Mouse (Mus musculus) forebrain, embryonic 12.5 days (tissue): ENCODE results near the gene Cachd1. TPM values are rescaled to one million over a fixed set of nuclear protein-coding genes. Genes with fewer than 3 reads are reported as not detected.

Source experiments
- ATAC-seq: fragments of 200-750 bp; cut with Nextera tagmentation; 2 replicates; pipeline ENCODE4 v1.8.0; 2017; ENCODE audit warnings: moderate TSS enrichment; ENCODE audit not compliant: low FRiP score
- H3K27ac ChIP-seq: fragments of 300-500 bp; sonication (generic); 2 replicates; pipeline ENCODE4 v1.5.1; 2016; ENCODE audit warnings: mild to moderate bottlenecking
- H3K27me3 ChIP-seq: fragments of 300-500 bp; sonication (generic); 2 replicates; pipeline ENCODE4 v1.6.1; 2016; ENCODE audit warnings: mild to moderate bottlenecking
- H3K36me3 ChIP-seq: fragments of 300-500 bp; sonication (generic); replicated peaks from 2 replicates; pipeline ENCODE4 v1.6.1; 2016; ENCODE audit warnings: mild to moderate bottlenecking
- H3K4me1 ChIP-seq: fragments of 300-500 bp; sonication (generic); 2 replicates; pipeline ENCODE4 v1.6.1; 2016
- H3K4me2 ChIP-seq: fragments of 300-500 bp; sonication (generic); 2 replicates; pipeline ENCODE4 v1.6.1; 2016; ENCODE audit warnings: mild to moderate bottlenecking, moderate library complexity
- H3K4me3 ChIP-seq: fragments of 300-500 bp; sonication (generic); replicated peaks from 2 replicates; pipeline ENCODE4 v1.5.1; 2016; ENCODE audit warnings: mild to moderate bottlenecking
- H3K9ac ChIP-seq: fragments of 300-500 bp; sonication (generic); 2 replicates; pipeline ENCODE4 v1.6.1; 2016; ENCODE audit warnings: mild to moderate bottlenecking
- H3K9me3 ChIP-seq: fragments of 300-500 bp; sonication (generic); 2 replicates; pipeline ENCODE4 v1.6.1; 2016
- WGBS: fragments of 180-500 bp; shearing (Covaris S2); methylation state at CpG from one replicate; pipeline ENCODE4 v1.1.7; 2016; 5-methylcytosine and 5-hydroxymethylcytosine counted together
- polyA plus RNA-seq: library from polyadenylated mRNA; unstranded; fragments of >200 nt; fragmentation: Nextera tagmentation; extraction: Ambion mirVana; gene quantifications from 2 replicates; pipeline ENCODE4 v1.2.1, GENCODE M21; 2016

The Cachd1 gene
- polyA plus RNA-seq, 1 experiment from 2014 or later, result 39.6 TPM

DNA sequence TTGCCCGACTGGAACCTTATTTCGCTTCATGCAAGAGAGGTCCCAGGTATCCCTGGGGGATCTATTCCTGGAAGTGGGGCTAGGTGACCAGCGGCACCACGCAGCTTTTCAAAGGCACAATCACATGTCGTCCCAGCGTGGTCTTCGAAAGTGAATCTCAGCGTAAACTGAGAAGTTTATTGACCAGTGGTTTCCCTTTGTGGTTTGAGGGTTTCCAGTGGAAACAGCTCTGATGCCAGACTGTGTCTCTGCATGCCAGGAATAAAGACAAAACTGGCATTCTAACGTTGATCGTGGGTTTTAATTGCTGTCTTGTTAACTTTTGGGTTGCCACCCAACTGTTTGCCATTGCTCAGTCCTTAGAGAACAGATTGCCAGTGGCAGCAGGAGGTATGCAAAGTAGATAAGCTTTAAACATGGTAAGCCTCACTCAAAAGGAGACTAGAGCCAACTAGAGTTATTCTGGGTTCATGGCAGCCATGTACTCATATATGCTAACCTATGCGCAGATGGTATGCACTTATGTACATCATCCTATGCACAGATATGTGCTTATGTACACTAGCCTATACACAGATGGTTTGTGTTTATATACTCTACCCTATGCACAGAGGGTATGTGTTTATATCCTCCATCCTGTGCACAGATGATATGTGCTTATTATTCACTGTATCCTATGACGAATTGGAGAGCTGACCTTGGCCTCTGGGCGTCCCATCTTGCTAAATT lies 168.9 kb downstream of the Cachd1 start:
- 92% methylated on average over 13 of the region's 13 CpGs for WGBS
- H3K4me1 ChIP-seq, result peaks cover 6% of the 10 kb centered on the region; the same call in 1 of the 2 replicates
- peaks cover 6% of the 10 kb centered on the region; the same call in 1 of the 2 replicates for H3K36me3 ChIP-seq
- no peaks in the 10 kb centered on the region for H3K9me3 ChIP-seq
- no peak overlapping the region for H3K4me2 ChIP-seq
- H3K9ac ChIP-seq, result no peak overlapping the region
- H3K4me3 ChIP-seq, result no peak overlapping the region
- H3K27ac ChIP-seq, result no peak overlapping the region
- no peak for ATAC-seq
- no peaks in the 10 kb centered on the region for H3K27me3 ChIP-seq

DNA sequence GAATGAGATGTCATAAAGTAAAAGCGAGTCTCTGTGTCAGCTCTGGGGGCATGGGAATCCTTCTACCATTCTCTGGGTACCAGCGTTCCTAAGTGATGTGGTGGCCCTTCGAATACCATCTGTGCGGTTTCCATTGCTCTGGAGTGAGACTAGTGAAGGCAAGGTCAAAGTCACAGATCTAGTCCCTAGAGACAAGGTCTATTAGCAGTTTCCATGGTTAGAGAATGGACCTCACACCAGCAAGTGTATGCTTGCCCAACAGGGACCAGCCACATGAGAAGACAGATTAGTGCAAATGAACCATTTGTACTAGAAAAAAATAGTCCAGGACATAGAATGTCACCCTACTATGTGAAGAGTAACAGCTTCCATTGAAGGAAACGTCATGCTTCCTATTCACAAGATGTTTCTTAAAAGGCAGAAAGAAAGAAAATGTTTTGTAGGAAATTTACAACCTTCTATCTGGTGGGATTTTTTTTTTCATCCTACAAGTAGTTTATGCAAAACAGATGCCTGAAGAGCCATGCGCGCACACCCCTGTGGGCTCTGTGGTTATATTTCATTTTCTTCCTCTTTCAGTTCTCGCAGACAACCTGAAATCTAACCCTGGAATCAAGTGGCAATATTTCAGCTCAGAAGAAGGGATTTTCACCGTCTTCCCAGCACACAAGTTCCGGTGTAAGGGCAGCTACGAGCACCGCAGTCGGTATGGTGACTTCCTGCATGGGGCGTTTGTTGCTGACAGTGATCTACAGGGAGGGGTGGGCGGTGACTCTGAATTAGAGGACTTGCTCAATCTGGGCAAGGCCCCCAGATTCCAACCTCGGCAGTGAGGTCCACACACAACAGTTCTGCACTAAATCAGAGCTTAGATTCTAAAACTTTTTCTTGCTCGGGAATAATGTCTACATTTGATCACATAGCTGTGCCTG lies 172.3 kb downstream of the Cachd1 start:
- Histone ChIP-seq H3K4me1 (peaks cover 7% of the 10 kb centered on the region), H3K27ac (no peak overlapping the region), H3K9me3 (no peaks in the 10 kb centered on the region), H3K9ac (no peak overlapping the region), H3K27me3 (no peaks in the 10 kb centered on the region), H3K4me3 (no peak overlapping the region), H3K36me3 (peaks cover 9% of the 10 kb centered on the region), H3K4me2 (no peak overlapping the region)
- no peak for ATAC-seq
- 88% methylated on average over 17 of the region's 17 CpGs for WGBS

DNA sequence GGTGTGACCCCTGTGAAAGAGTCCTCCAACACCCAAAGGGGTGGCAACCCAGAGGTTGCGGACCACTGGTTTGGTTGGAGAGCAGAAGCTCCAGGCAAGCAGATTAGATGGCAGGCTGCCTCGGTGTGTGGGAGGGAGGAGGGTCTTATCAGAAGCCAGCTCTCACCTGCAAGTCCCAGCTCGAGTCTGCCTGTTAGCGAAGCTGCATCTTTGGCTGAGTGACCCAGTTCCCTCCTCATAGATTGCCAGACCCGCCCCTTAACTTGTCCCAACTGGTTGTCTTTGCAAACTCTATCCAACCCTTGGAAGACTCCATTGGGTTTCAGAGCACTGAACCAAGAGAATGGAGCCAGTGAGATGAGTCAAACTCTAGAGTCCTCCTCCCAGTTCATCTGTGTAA lies 173.8 kb downstream of the Cachd1 start:
- Histone ChIP-seq H3K9ac (no peak overlapping the region), H3K9me3 (no peaks in the 10 kb centered on the region), H3K4me2 (no peak overlapping the region), H3K27me3 (no peaks in the 10 kb centered on the region), H3K4me1 (peaks cover 6% of the 10 kb centered on the region), H3K27ac (no peak overlapping the region), H3K36me3 (peaks cover 17% of the 10 kb centered on the region), H3K4me3 (no peak overlapping the region)
- no peak for ATAC-seq
- 85% methylated on average over 5 of the region's 5 CpGs for WGBS

DNA sequence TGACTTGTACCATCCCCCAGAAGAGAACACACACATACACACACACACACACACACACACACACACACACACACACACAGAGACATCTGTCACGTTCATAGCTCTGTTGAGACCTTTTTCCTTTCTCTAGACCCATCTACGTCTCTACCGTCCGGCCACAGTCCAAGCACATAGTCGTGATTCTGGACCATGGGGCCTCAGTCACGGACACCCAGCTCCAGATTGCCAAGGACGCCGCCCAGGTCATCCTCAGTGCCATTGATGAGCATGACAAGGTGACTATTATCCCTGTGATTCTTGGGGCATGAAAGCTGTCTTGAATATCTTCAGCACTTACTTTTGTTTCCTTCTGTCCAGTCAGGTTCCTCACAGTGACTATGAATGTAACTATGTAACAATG lies 175.4 kb downstream of the Cachd1 start:
- no peaks in the 10 kb centered on the region for H3K9me3 ChIP-seq
- no peak overlapping the region for H3K27ac ChIP-seq
- no peak overlapping the region for H3K9ac ChIP-seq
- WGBS, result 87% methylated on average over 8 of the region's 8 CpGs
- no peak for ATAC-seq
- no peaks in the 10 kb centered on the region for H3K27me3 ChIP-seq
- H3K4me2 ChIP-seq, result no peak overlapping the region
- peaks cover 3% of the 10 kb centered on the region for H3K4me1 ChIP-seq
- H3K36me3 ChIP-seq, result peaks cover 17% of the 10 kb centered on the region
- H3K4me3 ChIP-seq, result no peak overlapping the region

DNA sequence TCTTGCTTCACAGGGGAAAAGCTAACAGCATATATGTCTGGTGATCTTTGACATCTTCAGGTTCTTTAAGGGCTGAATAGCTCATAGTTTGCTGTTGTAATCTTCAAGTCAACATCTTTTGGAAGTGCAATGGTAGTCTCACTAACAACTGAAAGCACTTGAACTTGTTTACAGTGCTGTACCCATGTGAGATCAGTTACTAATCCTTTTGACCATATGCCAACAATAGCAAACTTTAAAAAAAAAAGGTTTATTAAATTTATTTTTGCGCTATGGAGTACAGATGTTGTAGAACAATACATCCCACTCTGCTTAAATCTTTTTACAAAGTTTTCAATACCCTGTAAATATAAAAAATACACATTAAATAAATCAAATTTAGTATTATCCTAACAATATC lies 186.9 kb downstream of the Cachd1 start:
- 96% methylated on average over 1 of the region's 1 CpGs for WGBS
- Histone ChIP-seq H3K4me3 (no peak overlapping the region), H3K27me3 (no peaks in the 10 kb centered on the region), H3K9ac (no peak overlapping the region), H3K27ac (no peak overlapping the region), H3K36me3 (peaks cover 56% of the 10 kb centered on the region), H3K4me2 (no peak overlapping the region), H3K9me3 (no peaks in the 10 kb centered on the region), H3K4me1 (no peaks in the 10 kb centered on the region)
- ATAC-seq, result no peak

DNA sequence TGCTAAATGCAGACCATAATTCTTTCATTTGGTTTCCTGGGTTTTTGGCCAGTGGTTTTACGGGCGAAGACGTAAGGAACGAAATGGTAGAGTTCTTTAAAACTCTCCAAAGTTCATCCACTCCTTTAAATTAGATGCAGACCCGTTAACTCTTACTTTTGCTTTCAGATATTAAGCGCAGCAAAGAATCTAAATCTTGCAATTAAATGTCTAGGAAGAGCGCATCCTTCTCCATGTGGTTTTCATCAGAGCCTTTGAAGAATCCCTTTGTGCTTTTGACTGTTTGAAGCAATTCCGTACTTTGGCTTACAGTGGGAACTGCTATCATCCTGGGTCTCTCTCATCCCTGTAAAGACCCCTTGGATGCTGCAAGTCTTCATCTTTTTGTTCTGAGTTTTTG lies 187.3 kb downstream of the Cachd1 start:
- H3K27me3 ChIP-seq, result no peaks in the 10 kb centered on the region
- peaks cover 56% of the 10 kb centered on the region for H3K36me3 ChIP-seq
- no peak overlapping the region for H3K4me3 ChIP-seq
- no peaks in the 10 kb centered on the region for H3K4me1 ChIP-seq
- H3K27ac ChIP-seq, result no peak overlapping the region
- H3K9ac ChIP-seq, result no peak overlapping the region
- WGBS, result 95% methylated on average over 8 of the region's 8 CpGs
- no peak for ATAC-seq
- no peak overlapping the region for H3K4me2 ChIP-seq
- no peaks in the 10 kb centered on the region for H3K9me3 ChIP-seq

DNA sequence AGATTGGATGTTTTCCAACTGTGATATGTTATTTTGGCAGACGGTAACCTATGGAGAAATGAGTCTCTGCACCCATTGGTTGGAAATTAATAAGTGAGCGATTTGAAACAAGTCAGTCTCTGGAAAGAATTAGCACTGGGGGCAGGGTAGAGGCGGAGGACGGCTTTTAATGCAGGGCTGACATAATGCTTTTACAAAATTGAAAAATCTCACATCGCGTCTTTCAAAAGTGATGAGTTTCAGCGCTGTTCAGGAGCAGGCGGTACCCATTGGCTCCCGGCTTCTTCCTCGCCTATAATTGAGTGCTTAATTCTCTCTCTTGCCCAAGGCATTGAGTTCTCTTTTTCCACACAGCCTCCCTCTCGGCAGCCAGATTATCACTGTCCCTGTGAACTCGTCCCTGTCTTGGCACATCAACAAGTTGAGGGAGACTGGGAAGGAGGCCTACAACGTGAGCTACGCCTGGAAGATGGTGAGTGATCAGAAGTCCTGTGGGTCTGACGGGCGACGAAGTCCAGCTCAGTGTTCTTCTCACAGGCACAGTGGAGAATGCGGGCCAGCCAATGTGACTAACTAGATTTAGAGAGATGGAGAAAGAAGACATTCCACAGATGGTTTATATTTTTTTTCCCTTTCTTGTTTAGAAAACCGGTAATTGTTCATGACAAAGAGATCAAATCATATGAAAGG lies 191.4 kb downstream of the Cachd1 start:
- ATAC-seq, result no peak
- peaks cover 51% of the 10 kb centered on the region for H3K36me3 ChIP-seq

DNA sequence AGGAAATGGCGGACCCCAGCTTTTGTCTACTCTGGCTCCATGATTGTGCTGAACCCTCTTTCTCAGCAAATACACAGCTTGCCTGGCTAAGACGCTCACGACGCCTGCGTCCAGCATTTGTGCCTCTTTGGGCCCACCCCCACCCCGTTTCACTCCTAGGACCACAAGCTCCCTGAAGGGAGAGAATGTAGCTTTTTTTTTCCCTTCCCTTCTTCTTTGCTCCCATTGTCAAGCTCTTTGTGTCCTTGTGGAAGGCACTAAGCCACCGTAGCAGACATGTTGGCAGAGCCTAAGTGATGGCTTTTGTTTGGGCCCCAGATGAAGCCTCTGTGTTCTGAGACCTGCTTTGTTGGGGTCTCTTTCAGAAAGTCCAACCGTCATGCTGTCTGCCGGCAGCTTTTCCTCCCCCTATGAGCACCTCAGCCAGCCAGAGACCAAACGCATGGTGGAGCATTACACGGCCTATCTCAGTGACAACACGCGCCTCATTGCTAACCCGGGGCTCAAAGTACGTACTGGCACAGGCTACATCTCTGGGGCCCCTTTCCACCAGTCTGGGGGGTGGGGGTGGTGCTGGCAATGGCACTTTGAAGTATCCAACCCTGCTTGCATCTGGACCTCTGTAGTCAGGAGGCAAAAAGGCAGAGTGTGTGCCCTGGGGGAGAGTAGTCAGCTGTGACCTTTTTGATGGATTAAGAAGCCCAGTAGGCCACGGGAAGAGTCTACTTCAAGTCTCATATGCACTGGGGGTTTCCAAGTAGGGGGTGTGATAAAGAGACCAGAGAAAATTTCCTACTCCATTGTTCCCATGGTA lies 197.4 kb downstream of the Cachd1 start:
- Histone ChIP-seq H3K9ac (no peak overlapping the region), H3K4me2 (no peak overlapping the region), H3K4me1 (peaks cover 16% of the 10 kb centered on the region), H3K36me3 (peaks cover 36% of the 10 kb centered on the region), H3K9me3 (no peaks in the 10 kb centered on the region), H3K27me3 (no peaks in the 10 kb centered on the region), H3K27ac (peak overlapping the region; percentile 75), H3K4me3 (no peak overlapping the region)
- peak; percentile 52; the same call in 1 of the 2 replicates for ATAC-seq
- 13% methylated on average over 16 of the region's 16 CpGs for WGBS

More for the DNA sequence above, 191.4 kb downstream of the Cachd1 start:
- Histone ChIP-seq H3K9ac (no peak overlapping the region), H3K27ac (peak overlapping the region; percentile 13; the same call in 1 of the 2 replicates), H3K4me3 (no peak overlapping the region), H3K4me1 (no peaks in the 10 kb centered on the region), H3K27me3 (no peaks in the 10 kb centered on the region), H3K9me3 (no peaks in the 10 kb centered on the region), H3K4me2 (no peak overlapping the region)
- WGBS, result 82% methylated on average over 19 of the region's 19 CpGs

DNA sequence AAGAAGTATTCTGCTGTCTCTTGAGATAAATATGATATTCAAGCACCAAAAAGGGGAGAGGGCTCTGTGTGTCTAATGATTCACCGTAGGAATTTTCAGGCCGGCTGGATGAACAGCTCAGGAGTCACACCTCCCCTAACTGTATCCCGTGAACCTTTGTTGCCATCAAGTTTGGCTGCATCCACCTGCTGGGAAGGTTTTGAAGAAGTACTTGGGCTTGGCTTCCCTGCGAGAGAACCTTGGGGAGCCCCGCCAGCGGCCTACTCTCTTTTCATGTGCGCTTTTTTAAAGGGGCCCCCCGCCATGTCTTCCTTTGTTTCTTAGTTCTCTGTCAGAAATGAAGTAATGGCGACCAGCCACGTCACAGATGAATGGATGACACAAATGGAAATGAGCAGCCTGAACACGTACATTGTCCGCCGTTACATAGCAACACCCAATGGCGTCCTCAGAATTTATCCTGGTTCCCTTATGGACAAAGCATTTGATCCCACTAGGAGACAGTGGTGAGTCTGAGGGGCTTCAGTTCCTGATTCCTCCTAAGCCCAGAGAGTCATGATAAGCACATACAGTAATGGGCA lies 198.1 kb downstream of the Cachd1 start:
- no peak overlapping the region for H3K4me3 ChIP-seq
- no peak overlapping the region for H3K4me2 ChIP-seq
- H3K4me1 ChIP-seq, result peaks cover 16% of the 10 kb centered on the region
- H3K27ac ChIP-seq, result peak overlapping the region; percentile 75; the same call in 1 of the 2 replicates
- no peaks in the 10 kb centered on the region for H3K27me3 ChIP-seq
- peak; percentile 79 for ATAC-seq
- WGBS, result 31% methylated on average over 14 of the region's 14 CpGs
- peaks cover 30% of the 10 kb centered on the region for H3K36me3 ChIP-seq
- H3K9me3 ChIP-seq, result no peaks in the 10 kb centered on the region
- no peak overlapping the region for H3K9ac ChIP-seq

DNA sequence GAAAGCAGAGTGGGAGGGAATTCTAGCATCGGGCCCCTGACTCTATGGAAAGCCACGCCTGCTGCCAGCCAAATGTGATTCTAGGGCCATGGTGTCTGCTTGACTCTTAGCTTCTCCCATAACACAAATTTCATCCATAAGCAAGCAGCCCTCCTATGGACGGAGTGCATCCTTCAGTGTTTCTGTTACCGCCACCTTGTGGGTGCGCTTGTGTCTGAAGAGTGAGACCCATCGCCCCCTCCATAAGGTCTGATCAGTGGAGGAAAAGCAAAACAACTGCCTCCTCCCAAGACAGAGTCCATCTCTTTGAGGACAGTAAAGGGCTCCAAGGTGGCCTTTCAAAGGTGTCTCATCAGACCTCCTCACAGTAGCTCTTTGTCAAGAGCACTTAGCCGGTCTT lies 201.0 kb downstream of the Cachd1 start:
- Histone ChIP-seq H3K36me3 (peaks cover 30% of the 10 kb centered on the region), H3K4me2 (no peak overlapping the region), H3K4me3 (no peak overlapping the region), H3K27me3 (no peaks in the 10 kb centered on the region), H3K27ac (no peak overlapping the region), H3K9me3 (no peaks in the 10 kb centered on the region), H3K4me1 (peaks cover 26% of the 10 kb centered on the region), H3K9ac (no peak overlapping the region)
- 90% methylated on average over 7 of the region's 7 CpGs for WGBS
- no peak for ATAC-seq

DNA sequence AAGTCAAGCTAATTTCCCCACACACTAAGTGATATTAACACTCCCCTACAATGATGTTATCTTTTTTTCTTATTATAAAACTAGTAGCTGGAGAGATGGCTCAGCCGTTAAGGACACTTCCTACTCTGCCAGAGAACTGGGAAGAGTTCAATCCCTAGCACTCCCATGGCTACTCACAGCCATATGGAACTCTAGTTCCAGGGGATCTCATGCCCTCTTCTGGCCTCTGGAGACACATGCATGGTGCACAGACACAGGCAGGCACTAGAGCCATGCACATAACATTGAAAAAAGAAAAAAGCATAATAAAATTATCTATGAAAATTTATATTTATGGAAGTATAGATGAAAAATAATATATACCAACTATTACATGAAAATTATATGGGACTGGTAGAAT lies 210.7 kb downstream of the Cachd1 start:
- Histone ChIP-seq H3K9ac (no peak overlapping the region), H3K27ac (no peak overlapping the region), H3K27me3 (no peaks in the 10 kb centered on the region), H3K36me3 (peaks cover 55% of the 10 kb centered on the region), H3K9me3 (no peaks in the 10 kb centered on the region), H3K4me3 (no peak overlapping the region), H3K4me1 (peaks cover 9% of the 10 kb centered on the region; the same call in 1 of the 2 replicates), H3K4me2 (no peak overlapping the region)
- 92% methylated on average over 1 of the region's 1 CpGs for WGBS
- no peak for ATAC-seq
